Mouse (Mus musculus): ENCODE data around the gene Crp. TPM values are rescaled to one million over a fixed set of nuclear protein-coding genes. Genes with fewer than 3 reads are reported as not detected.

The Crp gene
- not detected in 2 replicates for total RNA-seq (2012; rRNA removed)

- no peak for DNase-seq (ENCODE audit: low read depth, low spot score)
- no peaks in the 10 kb centered on the region for H3K36me3 ChIP-seq (ENCODE audit: control insufficient read depth, insufficient read depth, low read length, poor library complexity, severe bottlenecking)
- no peak within 1 kb of the TSS for H3K9ac ChIP-seq (ENCODE audit: insufficient read depth, low read depth, low read length, poor library complexity, severe bottlenecking)
- no peak for TF ChIP-seq ZNF384 (IDR thresholded peaks at IDR 0.05; ENCODE audit: low read depth, low read length)
- no peak for TF ChIP-seq HCFC1 (IDR thresholded peaks at IDR 0.05; ENCODE audit: borderline replicate concordance, insufficient read depth, low read length)
- TF ChIP-seq CHD2 (IDR thresholded peaks at IDR 0.05; ENCODE audit: low read depth, low read length): no peak
- no peak within 1 kb of the TSS for H3K27ac ChIP-seq (ENCODE audit: insufficient read depth, low read depth, low read length, poor library complexity, severe bottlenecking)
- H3K9me3 ChIP-seq (ENCODE audit: control insufficient read depth, insufficient read depth, low read depth, low read length): no peaks in the 10 kb centered on the region
- H3K4me1 ChIP-seq (ENCODE audit: control insufficient read depth in 2 of 2, insufficient read depth in 2 of 2, low read length in 2 of 2, poor library complexity in 1 of 2): peaks cover 0 to 3% of the 10 kb centered on the region in 2 experiments; a peak in 1 of 4 replicates
- no peak within 1 kb of the TSS for H3K4me3 ChIP-seq (ENCODE audit: insufficient read depth in 1 of 2, low read depth in 1 of 2, low read length in 2 of 2, poor library complexity in 1 of 2, severe bottlenecking in 1 of 2)
- in situ Hi-C loops (cut with MboI; ENCODE audit: low sequenced_read_pairs in 2 of 2, unreplicated experiment in 2 of 2): no loop called here
Measured at GRCm38 (mm10) chr1:172697844-172698243, at the start of gene Crp. TSS of gene Crp (plus strand) at chr1:172698055.

DNA sequence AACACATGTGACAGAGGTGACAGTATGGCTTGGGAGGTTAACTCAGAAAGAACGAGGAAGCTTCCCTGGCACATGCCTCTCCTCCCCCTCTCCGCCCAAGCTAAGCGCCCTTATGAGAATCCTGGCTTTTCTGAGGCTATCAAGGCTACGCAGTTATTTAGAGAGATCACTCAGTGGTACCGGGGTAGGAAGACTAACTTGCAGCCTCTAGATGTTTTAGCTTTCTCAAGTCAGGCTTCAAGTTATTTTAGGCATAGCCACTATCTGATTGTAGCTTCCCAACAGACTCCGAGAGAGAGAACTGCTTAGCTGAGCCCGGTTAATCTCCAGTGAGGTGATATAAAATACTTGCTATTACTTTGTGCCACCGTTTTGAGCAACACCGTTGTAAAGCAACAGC is 48.5 kb upstream of the Crp start:
- Histone ChIP-seq H3K27ac (ENCODE audit: insufficient read depth, low read depth, low read length, poor library complexity, severe bottlenecking) (no peak overlapping the region), H3K4me1 (ENCODE audit: control insufficient read depth in 2 of 2, insufficient read depth in 2 of 2, low read length in 2 of 2, poor library complexity in 1 of 2) (no peaks in the 10 kb centered on the region), H3K9me3 (ENCODE audit: control insufficient read depth, insufficient read depth, low read depth, low read length) (no peaks in the 10 kb centered on the region), H3K9ac (ENCODE audit: insufficient read depth, low read depth, low read length, poor library complexity, severe bottlenecking) (no peak overlapping the region), H3K36me3 (ENCODE audit: control insufficient read depth, insufficient read depth, low read length, poor library complexity, severe bottlenecking) (no peaks in the 10 kb centered on the region), H3K4me3 (ENCODE audit: insufficient read depth in 1 of 2, low read depth in 1 of 2, low read length in 2 of 2, poor library complexity in 1 of 2, severe bottlenecking in 1 of 2) (no peak overlapping the region)
- in situ Hi-C loops (cut with MboI; ENCODE audit: low sequenced_read_pairs in 2 of 2, unreplicated experiment in 2 of 2): loop anchor here (25.0 kb wide), 2 partner anchors 237 to 738 kb away; no protein-coding TSS in a partner anchor
- no peak for TF ChIP-seq HCFC1 (IDR thresholded peaks at IDR 0.05; ENCODE audit: borderline replicate concordance, insufficient read depth, low read length)
- no peak for TF ChIP-seq ZC3H11A (IDR thresholded peaks at IDR 0.05; ENCODE audit: borderline replicate concordance, low read depth, low read length)
- no peak for TF ChIP-seq CHD2 (IDR thresholded peaks at IDR 0.05; ENCODE audit: low read depth, low read length)
- TF ChIP-seq MAFK (IDR thresholded peaks at IDR 0.05; ENCODE audit: insufficient read depth, low read depth, low read length): no peak
- no peak for TF ChIP-seq ZNF384 (IDR thresholded peaks at IDR 0.05; ENCODE audit: low read depth, low read length)
- DNase-seq (ENCODE audit: low read depth, low spot score): no peak

DNA sequence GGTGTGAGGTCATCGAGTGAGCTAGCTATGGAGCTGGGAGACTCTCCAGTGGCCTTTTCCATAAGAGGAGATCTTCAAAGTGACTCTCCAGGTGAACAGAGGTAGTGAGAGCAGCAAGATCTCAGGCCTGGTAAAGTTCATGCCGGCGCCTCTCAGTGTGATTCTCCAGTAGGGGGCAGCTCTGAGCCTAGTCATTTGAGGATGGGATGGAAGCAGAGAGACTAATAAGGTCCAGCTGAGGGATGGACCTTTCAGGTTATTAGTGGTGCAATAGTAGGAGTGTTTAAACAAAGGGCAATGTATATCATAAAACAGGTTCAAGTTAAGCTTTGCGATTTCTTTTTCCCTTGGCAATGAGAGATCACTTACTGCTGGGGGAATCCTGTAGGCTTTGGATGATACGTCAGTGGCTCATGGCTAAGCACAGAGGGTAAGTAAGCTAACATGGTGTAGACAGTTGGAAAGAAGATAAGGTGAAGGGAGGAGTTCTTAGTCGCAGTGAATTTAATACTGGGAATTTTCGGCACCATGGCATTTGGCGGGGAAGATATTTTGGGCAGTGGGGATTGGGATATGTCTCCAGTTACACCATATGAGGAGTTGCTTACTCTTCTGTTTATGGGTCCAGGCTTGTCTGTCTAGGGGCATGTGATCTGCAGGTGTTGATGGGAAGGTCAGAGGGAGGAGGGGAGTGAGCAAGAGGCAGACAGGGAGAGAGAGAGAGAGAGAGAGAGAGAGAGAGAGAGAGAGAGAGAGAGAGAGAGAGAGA is 47.2 kb upstream of the Crp start:
- in situ Hi-C loops (cut with MboI; ENCODE audit: low sequenced_read_pairs in 2 of 2, unreplicated experiment in 2 of 2): no loop called here
- DNase-seq (ENCODE audit: low read depth, low spot score): no peak

GRCm38 (mm10) chr1:172651288-172651987 is 46.4 kb upstream of the Crp start:
- no peak for DNase-seq (ENCODE audit: low read depth, low spot score)
- TF ChIP-seq ZC3H11A (IDR thresholded peaks at IDR 0.05; ENCODE audit: borderline replicate concordance, low read depth, low read length): no peak
- no peak for TF ChIP-seq HCFC1 (IDR thresholded peaks at IDR 0.05; ENCODE audit: borderline replicate concordance, insufficient read depth, low read length)
- TF ChIP-seq CHD2 (IDR thresholded peaks at IDR 0.05; ENCODE audit: low read depth, low read length): no peak
- TF ChIP-seq MAFK (IDR thresholded peaks at IDR 0.05; ENCODE audit: insufficient read depth, low read depth, low read length): no peak
- TF ChIP-seq ZNF384 (IDR thresholded peaks at IDR 0.05; ENCODE audit: low read depth, low read length): no peak
- peaks cover 0 to 8% of the 10 kb centered on the region in 2 experiments; a peak in 2 of 4 replicates for H3K4me1 ChIP-seq (ENCODE audit: control insufficient read depth in 2 of 2, insufficient read depth in 2 of 2, low read length in 2 of 2, poor library complexity in 1 of 2)
- H3K9ac ChIP-seq (ENCODE audit: insufficient read depth, low read depth, low read length, poor library complexity, severe bottlenecking): no peak overlapping the region
- H3K27ac ChIP-seq (ENCODE audit: insufficient read depth, low read depth, low read length, poor library complexity, severe bottlenecking): no peak overlapping the region
- no peaks in the 10 kb centered on the region for H3K9me3 ChIP-seq (ENCODE audit: control insufficient read depth, insufficient read depth, low read depth, low read length)
- H3K36me3 ChIP-seq (ENCODE audit: control insufficient read depth, insufficient read depth, low read length, poor library complexity, severe bottlenecking): no peaks in the 10 kb centered on the region
- in situ Hi-C loops (cut with MboI; ENCODE audit: low sequenced_read_pairs in 2 of 2, unreplicated experiment in 2 of 2): no loop called here
- H3K4me3 ChIP-seq (ENCODE audit: insufficient read depth in 1 of 2, low read depth in 1 of 2, low read length in 2 of 2, poor library complexity in 1 of 2, severe bottlenecking in 1 of 2): no peak overlapping the region

More for the DNA sequence above, 47.2 kb upstream of the Crp start:
- no peak overlapping the region for H3K4me3 ChIP-seq (ENCODE audit: insufficient read depth in 1 of 2, low read depth in 1 of 2, low read length in 2 of 2, poor library complexity in 1 of 2, severe bottlenecking in 1 of 2)
- no peak overlapping the region for H3K9ac ChIP-seq (ENCODE audit: insufficient read depth, low read depth, low read length, poor library complexity, severe bottlenecking)
- no peak for TF ChIP-seq ZC3H11A (IDR thresholded peaks at IDR 0.05; ENCODE audit: borderline replicate concordance, low read depth, low read length)
- no peak for TF ChIP-seq CHD2 (IDR thresholded peaks at IDR 0.05; ENCODE audit: low read depth, low read length)
- no peak overlapping the region for H3K27ac ChIP-seq (ENCODE audit: insufficient read depth, low read depth, low read length, poor library complexity, severe bottlenecking)
- H3K4me1 ChIP-seq (ENCODE audit: control insufficient read depth in 2 of 2, insufficient read depth in 2 of 2, low read length in 2 of 2, poor library complexity in 1 of 2): peaks cover 0 to 3% of the 10 kb centered on the region in 2 experiments; a peak in 1 of 4 replicates
- no peaks in the 10 kb centered on the region for H3K9me3 ChIP-seq (ENCODE audit: control insufficient read depth, insufficient read depth, low read depth, low read length)
- no peaks in the 10 kb centered on the region for H3K36me3 ChIP-seq (ENCODE audit: control insufficient read depth, insufficient read depth, low read length, poor library complexity, severe bottlenecking)
